In the genomic region with DNA sequence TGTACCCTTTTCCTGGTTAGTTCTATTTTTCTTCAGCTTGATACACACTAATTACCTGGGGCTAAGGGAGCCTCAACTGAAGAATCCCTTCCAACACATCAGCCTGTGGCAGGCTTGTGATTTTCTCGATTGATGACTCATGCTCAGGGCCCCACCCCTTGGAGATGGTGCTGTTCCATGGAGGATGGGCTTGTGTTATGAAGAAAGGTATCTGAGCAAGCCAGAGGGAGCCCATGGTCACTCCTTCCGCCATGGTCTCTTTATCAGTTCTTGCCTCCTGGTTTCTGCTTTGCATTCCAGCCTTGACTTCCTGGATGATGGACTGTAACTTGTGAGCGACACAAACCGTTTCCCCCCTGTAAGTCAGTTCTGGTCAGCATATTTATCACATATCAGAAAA, we compare ENCODE assay signal across 18 mouse cellular contexts.
DNase-seq lines count a peak whose midpoint lies in the region; ATAC-seq lines count a peak whose summit lies in the region.
"Had no signal": no experiment of that assay in that cellular context is flagged by ENCODE, and none has a peak within 500 bp of the region (broad histone marks: within the 10 kb centered on the region; RNA-seq: fewer than 3 reads in every experiment).

No protein-coding gene starts in this region.

- H3K9ac ChIP-seq in liver, embryonic 13.5 days = no peak overlapping the region
- H3K9ac ChIP-seq: embryonic facial prominence, embryonic 12.5 days; forebrain, embryonic 15.5 days; hindbrain, embryonic 13.5 days had no signal

- H3K9me3 ChIP-seq in liver, embryonic 13.5 days (replicated peaks) = no peaks in the 10 kb centered on the region
- H3K9me3 ChIP-seq: embryonic facial prominence, embryonic 12.5 days; forebrain, embryonic 15.5 days; hindbrain, embryonic 13.5 days had no signal

- H3K36me3 ChIP-seq in liver, embryonic 13.5 days = no peaks in the 10 kb centered on the region
- H3K36me3 ChIP-seq: embryonic facial prominence, embryonic 12.5 days; forebrain, embryonic 15.5 days; hindbrain, embryonic 13.5 days had no signal

- H3K27ac ChIP-seq in liver, embryonic 13.5 days = no peak overlapping the region
- H3K27ac ChIP-seq: embryonic facial prominence, embryonic 12.5 days; forebrain, embryonic 15.5 days; hindbrain, embryonic 13.5 days; hindbrain, postnatal 0 days had no signal

- DNase-seq in 416B (ENCODE audit: low read depth) = peak; percentile 0
- peak; percentile 2 for DNase-seq in liver, embryonic 13.5 days
- DNase-seq in adrenal gland, postnatal 25 days = no peak
- DNase-seq in kidney, adult 18-20 months = no peak
- DNase-seq in thymus, adult 18-20 months = no peak
- no peak for DNase-seq in testis, postnatal 14 days (ENCODE audit: low spot score)
- DNase-seq: adrenal gland, adult 2 months; cerebellum, adult 8-10 months; cerebellum, postnatal 14 days; gastrocnemius, postnatal 36 days; heart, adult 11 months; heart, postnatal 10 days had no signal

- H3K4me3 ChIP-seq in liver, embryonic 13.5 days (replicated peaks) = no peak overlapping the region
- H3K4me3 ChIP-seq: embryonic facial prominence, embryonic 12.5 days; forebrain, embryonic 15.5 days; hindbrain, embryonic 13.5 days had no signal

- no peak overlapping the region for H3K4me2 ChIP-seq in liver, embryonic 13.5 days
- H3K4me2 ChIP-seq: embryonic facial prominence, embryonic 12.5 days; forebrain, embryonic 15.5 days; hindbrain, embryonic 13.5 days had no signal

- no peaks in the 10 kb centered on the region for H3K27me3 ChIP-seq in liver, embryonic 13.5 days
- H3K27me3 ChIP-seq: embryonic facial prominence, embryonic 12.5 days; forebrain, embryonic 15.5 days; hindbrain, embryonic 13.5 days had no signal

- H3K4me1 ChIP-seq in liver, embryonic 13.5 days (replicated peaks) = 0 out of 2 replicates have a peak, but pooled peaks cover 3% of the 10 kb centered on the region
- H3K4me1 ChIP-seq: forebrain, embryonic 15.5 days; hindbrain, embryonic 13.5 days had no signal

- ATAC-seq in common myeloid progenitor, adult 5-6 weeks (replicated peaks; ENCODE audit: low read depth, poor library complexity, severe bottlenecking) = peak; percentile 85
- ATAC-seq in liver, embryonic 13.5 days (ENCODE audit: low read depth) = peak; percentile 81
- ATAC-seq in megakaryocyte progenitor cell, adult 5-6 weeks (replicated peaks; ENCODE audit: poor library complexity) = peak; percentile 48
- ATAC-seq: forebrain, embryonic 15.5 days; hindbrain, postnatal 0 days had no signal

- 13% methylated on average over 4 of the region's 4 CpGs for WGBS in liver, embryonic 13.5 days (ENCODE audit: insufficient replicate concordance)

Comparison
In these comparisons a context has a peak if more than half of its experiments do, and no peak if none do; other contexts are left out.
1. DNase-seq: peak in 416B (single experiment) and liver, embryonic 13.5 days (single experiment); none in adrenal gland, postnatal 25 days (single experiment), kidney, adult 18-20 months (single experiment), thymus, adult 18-20 months (0 of 2) and testis, postnatal 14 days (single experiment).
2. Peak in every context shown above with its lines, with median percentiles within 50 percentile points of each other: ATAC-seq.